Mouse (Mus musculus): ENCODE results near the gene Klhl29.

DNA sequence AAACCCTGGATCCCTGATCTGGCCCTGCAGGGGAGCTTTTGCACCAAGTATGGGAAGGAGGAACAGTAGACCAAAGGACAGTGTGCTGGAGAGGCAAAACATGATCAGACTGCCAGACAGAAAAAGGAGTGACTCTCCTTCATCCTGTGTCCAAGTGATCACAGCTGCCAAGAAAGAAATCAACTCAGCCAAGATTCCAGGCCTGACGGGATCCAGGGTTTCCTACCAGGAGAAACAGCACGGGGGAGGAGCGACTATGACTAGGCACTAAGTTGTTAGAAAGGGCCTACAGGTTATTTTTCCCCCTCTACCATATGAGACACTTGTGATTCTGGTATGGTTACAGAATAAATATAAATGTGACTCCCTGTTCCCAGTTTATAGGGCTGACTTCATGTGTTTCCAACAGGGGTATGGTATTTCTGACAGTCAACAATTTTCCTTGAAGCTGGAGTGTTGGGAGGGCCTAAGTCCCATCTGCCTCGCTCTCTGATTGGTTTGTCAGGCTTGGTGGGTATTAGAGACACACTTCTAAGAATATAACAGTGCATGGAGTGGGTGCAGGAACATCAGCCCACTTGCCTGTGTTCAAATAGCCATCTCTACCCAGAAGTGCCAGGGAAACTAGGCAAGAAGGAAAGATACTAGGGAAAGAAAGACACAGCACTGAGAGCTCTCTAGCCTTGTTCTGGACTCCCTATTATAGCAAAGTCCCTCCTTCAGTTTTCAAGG, 102.0 kb downstream of the Klhl29 start:
- no peak for TF ChIP-seq CTCF (conservative IDR thresholded peaks at IDR 0.05; ENCODE audit: low read length)
- no peak for TF ChIP-seq NANOG (IDR thresholded peaks at IDR 0.05; ENCODE audit: borderline replicate concordance, low read length)

All from E14TG2a.4 (cell line).